Mouse (Mus musculus): ENCODE results near the gene Pin1rt1.

- TF ChIP-seq EP300 (IDR thresholded peaks at IDR 0.05; ENCODE audit: insufficient read depth, low read depth, low read length) (no peak), CTCF (IDR thresholded peaks at IDR 0.05; ENCODE audit: low read depth, low read length) (no peak), POLR2A (IDR thresholded peaks at IDR 0.05; ENCODE audit: insufficient read depth, low read length) (no peak)
These were observed 31.4 kb downstream of the Pin1rt1 start for GRCm38 (mm10) chr2:104684771-104685170.
